Mouse (Mus musculus): ENCODE measurements around the gene Itpkb. TPM values are rescaled to one million over a fixed set of nuclear protein-coding genes. Genes with fewer than 3 reads are reported as not detected.

Itpkb gene
- polyA plus RNA-seq, 1 experiment from 2014 or later = 6.8 TPM

GRCm38 (mm10) chr1:180345098-180345497 is 14.8 kb downstream of the Itpkb start:
- no peak for TF ChIP-seq CTCF (IDR thresholded peaks at IDR 0.05; ENCODE audit: low read depth)
- DNase-seq (ENCODE audit: low spot score) = no peak
- Histone ChIP-seq H3K9ac (ENCODE audit: low read depth, low read length) (no peak overlapping the region), H3K36me3 (ENCODE audit: insufficient read depth, low read length) (0 out of 2 replicates have a peak, but pooled peaks cover 3% of the 10 kb centered on the region), H3K9me3 (replicated peaks; ENCODE audit: low read length) (no peaks in the 10 kb centered on the region), H3K4me3 (replicated peaks; ENCODE audit: low read depth, low read length) (no peak overlapping the region), H3K27me3 (ENCODE audit: insufficient read depth, low read length) (no peaks in the 10 kb centered on the region), H3K4me1 (replicated peaks; ENCODE audit: insufficient read depth, low read length) (peaks cover 26% of the 10 kb centered on the region), H3K27ac (no peak overlapping the region), H3K4me2 (ENCODE audit: low read length) (no peak overlapping the region)
- ATAC-seq (replicated peaks; ENCODE audit: low FRiP score, low read depth) = no peak
- WGBS = 91% methylated on average over 5 of the region's 5 CpGs

- H3K27ac ChIP-seq = no peak overlapping the region
- no peaks in the 10 kb centered on the region for H3K9me3 ChIP-seq (replicated peaks; ENCODE audit: low read length)
- H3K4me2 ChIP-seq (ENCODE audit: low read length) = no peak overlapping the region
- no peak overlapping the region for H3K4me3 ChIP-seq (replicated peaks; ENCODE audit: low read depth, low read length)
- H3K9ac ChIP-seq (ENCODE audit: low read depth, low read length) = no peak overlapping the region
- 0 out of 2 replicates have a peak, but pooled peaks cover 3% of the 10 kb centered on the region for H3K36me3 ChIP-seq (ENCODE audit: insufficient read depth, low read length)
- no peak for TF ChIP-seq CTCF (IDR thresholded peaks at IDR 0.05; ENCODE audit: low read depth)
- DNase-seq (ENCODE audit: low spot score) = no peak
- H3K27me3 ChIP-seq (ENCODE audit: insufficient read depth, low read length) = no peaks in the 10 kb centered on the region
- WGBS = 58% methylated on average over 4 of the region's 4 CpGs
- no peak for ATAC-seq (replicated peaks; ENCODE audit: low FRiP score, low read depth)
- H3K4me1 ChIP-seq (replicated peaks; ENCODE audit: insufficient read depth, low read length) = peaks cover 36% of the 10 kb centered on the region
These were observed 16.8 kb downstream of the Itpkb start for GRCm38 (mm10) chr1:180347059-180347458.

GRCm38 (mm10) chr1:180347907-180348306 is 17.6 kb downstream of the Itpkb start:
- 65% methylated on average over 6 of the region's 6 CpGs for WGBS
- Histone ChIP-seq H3K36me3 (ENCODE audit: insufficient read depth, low read length) (0 out of 2 replicates have a peak, but pooled peaks cover 3% of the 10 kb centered on the region), H3K9me3 (replicated peaks; ENCODE audit: low read length) (no peaks in the 10 kb centered on the region), H3K4me3 (replicated peaks; ENCODE audit: low read depth, low read length) (no peak overlapping the region), H3K4me2 (ENCODE audit: low read length) (no peak overlapping the region), H3K27ac (no peak overlapping the region), H3K9ac (ENCODE audit: low read depth, low read length) (no peak overlapping the region), H3K27me3 (ENCODE audit: insufficient read depth, low read length) (no peaks in the 10 kb centered on the region), H3K4me1 (replicated peaks; ENCODE audit: insufficient read depth, low read length) (peaks cover 42% of the 10 kb centered on the region)
- TF ChIP-seq CTCF (IDR thresholded peaks at IDR 0.05; ENCODE audit: low read depth) = no peak
- DNase-seq (ENCODE audit: low spot score) (no peak), ATAC-seq (replicated peaks; ENCODE audit: low FRiP score, low read depth) (0 out of 2 replicates have a peak, but pooled peaks have one; percentile 5)

- no peak for ATAC-seq (replicated peaks; ENCODE audit: low FRiP score, low read depth)
These were observed 18.8 kb downstream of the Itpkb start for GRCm38 (mm10) chr1:180349090-180349489.

DNA sequence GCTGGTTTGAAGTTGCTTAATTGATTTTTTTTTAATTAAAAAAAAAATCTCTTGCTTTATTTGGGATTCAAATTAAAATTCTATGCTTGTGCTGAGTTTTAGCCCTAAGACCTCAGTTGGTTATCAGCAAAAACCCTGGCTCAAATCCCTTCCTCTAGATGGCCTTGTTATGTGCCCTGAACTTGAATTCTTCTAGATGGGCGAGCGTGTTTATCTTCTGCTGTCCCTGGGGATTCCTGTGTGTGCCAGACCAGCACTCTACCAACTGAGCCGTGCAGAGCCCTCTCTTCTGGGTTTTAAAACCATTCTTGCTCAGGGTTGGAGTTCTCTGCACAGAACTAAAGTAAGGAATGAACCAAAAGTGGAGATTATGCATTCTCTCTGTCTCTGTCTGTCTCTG is 22.0 kb downstream of the Itpkb start:
- ATAC-seq (replicated peaks; ENCODE audit: low FRiP score, low read depth) = no peak
- Histone ChIP-seq H3K27ac (no peak overlapping the region), H3K4me2 (ENCODE audit: low read length) (no peak overlapping the region), H3K4me1 (replicated peaks; ENCODE audit: insufficient read depth, low read length) (peaks cover 47% of the 10 kb centered on the region), H3K36me3 (ENCODE audit: insufficient read depth, low read length) (0 out of 2 replicates have a peak, but pooled peaks cover 3% of the 10 kb centered on the region), H3K9me3 (replicated peaks; ENCODE audit: low read length) (no peaks in the 10 kb centered on the region), H3K27me3 (ENCODE audit: insufficient read depth, low read length) (no peaks in the 10 kb centered on the region), H3K4me3 (replicated peaks; ENCODE audit: low read depth, low read length) (no peak overlapping the region), H3K9ac (ENCODE audit: low read depth, low read length) (no peak overlapping the region)
- no peak for TF ChIP-seq CTCF (IDR thresholded peaks at IDR 0.05; ENCODE audit: low read depth)
- DNase-seq (ENCODE audit: low spot score) = peak; percentile 60
- 36% methylated on average over 3 of the region's 3 CpGs for WGBS

More at GRCm38 (mm10) chr1:180349090-180349489, 18.8 kb downstream of the Itpkb start:
- Histone ChIP-seq H3K4me2 (ENCODE audit: low read length) (no peak overlapping the region), H3K9me3 (replicated peaks; ENCODE audit: low read length) (no peaks in the 10 kb centered on the region), H3K4me1 (replicated peaks; ENCODE audit: insufficient read depth, low read length) (peaks cover 38% of the 10 kb centered on the region), H3K4me3 (replicated peaks; ENCODE audit: low read depth, low read length) (no peak overlapping the region), H3K27me3 (ENCODE audit: insufficient read depth, low read length) (no peaks in the 10 kb centered on the region), H3K36me3 (ENCODE audit: insufficient read depth, low read length) (0 out of 2 replicates have a peak, but pooled peaks cover 3% of the 10 kb centered on the region), H3K9ac (ENCODE audit: low read depth, low read length) (no peak overlapping the region), H3K27ac (no peak overlapping the region)
- TF ChIP-seq CTCF (IDR thresholded peaks at IDR 0.05; ENCODE audit: low read depth) = no peak
- DNase-seq (ENCODE audit: low spot score) = no peak

DNA sequence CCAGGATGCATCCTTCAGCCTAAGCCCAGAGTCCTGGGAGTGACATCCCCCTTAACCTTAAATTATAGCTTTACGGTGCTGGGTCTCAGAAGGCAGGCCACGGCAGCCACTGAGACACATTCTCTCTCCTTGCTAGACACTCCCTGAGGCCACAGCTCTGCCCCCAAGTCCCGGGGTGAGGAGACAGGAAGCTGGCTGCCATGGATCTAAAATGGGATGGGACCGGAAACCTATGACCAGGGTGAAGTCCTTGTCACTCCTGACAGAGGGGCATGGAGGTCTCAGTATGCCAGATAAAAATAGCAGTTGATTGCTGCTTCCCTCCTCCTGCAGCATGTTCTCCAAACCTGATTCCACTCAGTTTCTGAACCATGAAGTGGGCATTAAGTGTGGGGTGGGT is 23.8 kb downstream of the Itpkb start:
- 21% methylated on average over 4 of the region's 4 CpGs for WGBS
- H3K27ac ChIP-seq = no peak overlapping the region
- peaks cover 51% of the 10 kb centered on the region for H3K4me1 ChIP-seq (replicated peaks; ENCODE audit: insufficient read depth, low read length)

More for the DNA sequence above, 23.8 kb downstream of the Itpkb start:
- Histone ChIP-seq H3K4me3 (replicated peaks; ENCODE audit: low read depth, low read length) (no peak overlapping the region), H3K4me2 (ENCODE audit: low read length) (no peak overlapping the region), H3K9me3 (replicated peaks; ENCODE audit: low read length) (no peaks in the 10 kb centered on the region), H3K27me3 (ENCODE audit: insufficient read depth, low read length) (no peaks in the 10 kb centered on the region), H3K36me3 (ENCODE audit: insufficient read depth, low read length) (no peaks in the 10 kb centered on the region), H3K9ac (ENCODE audit: low read depth, low read length) (no peak overlapping the region)
- ATAC-seq (replicated peaks; ENCODE audit: low FRiP score, low read depth) (no peak), DNase-seq (ENCODE audit: low spot score) (no peak)
- no peak for TF ChIP-seq CTCF (IDR thresholded peaks at IDR 0.05; ENCODE audit: low read depth)

All from kidney, postnatal 0 days (tissue).